ENCODE assay signal across 23 mouse cellular contexts in the genomic region with DNA sequence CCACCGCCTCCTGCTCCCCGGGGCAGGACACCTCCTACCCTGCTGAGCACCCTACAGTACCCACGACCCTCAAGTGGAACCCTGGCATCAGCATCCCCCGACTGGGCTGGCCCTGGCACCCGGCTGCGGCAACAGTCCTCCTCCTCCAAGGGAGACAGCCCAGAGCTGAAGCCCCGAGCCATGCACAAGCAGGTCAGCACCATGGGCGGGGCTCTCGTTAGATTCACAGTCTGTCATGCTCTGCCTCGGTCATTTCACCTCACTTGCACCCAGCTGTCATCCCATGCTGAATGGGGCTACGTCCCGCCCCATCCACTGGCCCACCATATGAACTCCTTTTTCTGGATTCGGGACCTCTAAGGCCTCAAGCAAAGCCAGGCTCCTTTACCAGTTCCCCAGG.
A peak's percentile ranks its signal among the peaks of the same experiment; 100 is the strongest.
DNase-seq lines count a peak whose midpoint lies in the region; ATAC-seq and TF ChIP-seq lines count a peak whose summit lies in the region.
"Had no signal": no experiment of that assay in that cellular context is flagged by ENCODE, and none has a peak within 500 bp of the region (broad histone marks: within the 10 kb centered on the region; RNA-seq: fewer than 3 reads in every experiment).

No protein-coding gene starts in this region.

- no peaks in the 10 kb centered on the region for H3K9me3 ChIP-seq in forebrain, embryonic 12.5 days
- H3K9me3 ChIP-seq in forebrain, embryonic 13.5 days (replicated peaks): no peaks in the 10 kb centered on the region
- H3K9me3 ChIP-seq in hindbrain, postnatal 0 days (ENCODE audit: low read length): no peaks in the 10 kb centered on the region
- H3K9me3 ChIP-seq in hindbrain, embryonic 13.5 days: no peaks in the 10 kb centered on the region
- H3K9me3 ChIP-seq in midbrain, embryonic 16.5 days (replicated peaks; ENCODE audit: control insufficient read depth, low read length, poor library complexity, severe bottlenecking): no peaks in the 10 kb centered on the region
- H3K9me3 ChIP-seq in midbrain, embryonic 13.5 days: no peaks in the 10 kb centered on the region
- H3K9me3 ChIP-seq: hindbrain, embryonic 10.5 days; limb, embryonic 10.5 days; limb, embryonic 15.5 days; liver, embryonic 13.5 days; megakaryocyte, embryonic 14.5 days; neural tube, embryonic 13.5 days had no signal

- H3K9ac ChIP-seq in forebrain, embryonic 12.5 days: no peak overlapping the region
- no peak overlapping the region for H3K9ac ChIP-seq in forebrain, embryonic 13.5 days
- H3K9ac ChIP-seq in hindbrain, postnatal 0 days (replicated peaks; ENCODE audit: low read length): no peak overlapping the region
- no peak overlapping the region for H3K9ac ChIP-seq in hindbrain, embryonic 13.5 days
- H3K9ac ChIP-seq in midbrain, embryonic 16.5 days (ENCODE audit: low read depth, low read length): no peak overlapping the region
- no peak overlapping the region for H3K9ac ChIP-seq in midbrain, embryonic 13.5 days (replicated peaks)
- H3K9ac ChIP-seq: limb, embryonic 15.5 days; liver, embryonic 13.5 days; neural tube, embryonic 13.5 days had no signal

- 94% methylated on average over 13 of the region's 13 CpGs for WGBS in forebrain, embryonic 12.5 days
- WGBS in forebrain, embryonic 13.5 days: 89% methylated on average over 13 of the region's 13 CpGs
- WGBS in hindbrain, postnatal 0 days: 72% methylated on average over 13 of the region's 13 CpGs
- WGBS in hindbrain, embryonic 13.5 days: 91% methylated on average over 13 of the region's 13 CpGs
- WGBS in midbrain, embryonic 16.5 days: 87% methylated on average over 13 of the region's 13 CpGs
- WGBS in midbrain, embryonic 13.5 days: 92% methylated on average over 13 of the region's 13 CpGs

- no peak overlapping the region for H3K27ac ChIP-seq in forebrain, embryonic 12.5 days
- H3K27ac ChIP-seq in forebrain, embryonic 13.5 days: no peak overlapping the region
- H3K27ac ChIP-seq in hindbrain, postnatal 0 days: 0 out of 2 replicates have a peak overlapping the region, but pooled peaks have one; percentile 7
- no peak overlapping the region for H3K27ac ChIP-seq in hindbrain, embryonic 13.5 days
- H3K27ac ChIP-seq in midbrain, embryonic 16.5 days (ENCODE audit: low read length): no peak overlapping the region
- H3K27ac ChIP-seq in midbrain, embryonic 13.5 days: no peak overlapping the region
- H3K27ac ChIP-seq: hindbrain, embryonic 10.5 days; limb, embryonic 10.5 days; limb, embryonic 15.5 days; liver, embryonic 13.5 days; neural tube, embryonic 13.5 days; stomach, postnatal 0 days had no signal

- DNase-seq in hindbrain, postnatal 0 days (ENCODE audit: low spot score): no peak
- no peak for DNase-seq in adrenal gland, adult (ENCODE audit: inconsistent age in 2 of 2, low spot score in 1 of 2)
- DNase-seq: B cell, adult 2 months; liver, embryonic 13.5 days; lung, adult 18-20 months; lung, postnatal 4 days; thymus, adult 2 months; thymus, postnatal 4 days had no signal

- peaks cover 83% of the 10 kb centered on the region for H3K36me3 ChIP-seq in forebrain, embryonic 12.5 days (replicated peaks)
- H3K36me3 ChIP-seq in forebrain, embryonic 13.5 days (ENCODE audit: poor library complexity, severe bottlenecking): peaks cover 93% of the 10 kb centered on the region
- peaks cover 50% of the 10 kb centered on the region for H3K36me3 ChIP-seq in hindbrain, postnatal 0 days (ENCODE audit: insufficient read depth, low read length)
- peaks cover 92% of the 10 kb centered on the region for H3K36me3 ChIP-seq in hindbrain, embryonic 13.5 days
- H3K36me3 ChIP-seq in midbrain, embryonic 16.5 days (ENCODE audit: control insufficient read depth, insufficient read depth, low read length): peaks cover 42% of the 10 kb centered on the region
- peaks cover 89% of the 10 kb centered on the region for H3K36me3 ChIP-seq in midbrain, embryonic 13.5 days

- H3K27me3 ChIP-seq in forebrain, embryonic 12.5 days: no peaks in the 10 kb centered on the region
- no peaks in the 10 kb centered on the region for H3K27me3 ChIP-seq in forebrain, embryonic 13.5 days
- H3K27me3 ChIP-seq in hindbrain, postnatal 0 days (ENCODE audit: insufficient read depth, low read length): no peaks in the 10 kb centered on the region
- H3K27me3 ChIP-seq in hindbrain, embryonic 13.5 days: no peaks in the 10 kb centered on the region
- no peaks in the 10 kb centered on the region for H3K27me3 ChIP-seq in midbrain, embryonic 16.5 days (ENCODE audit: control insufficient read depth, insufficient read depth, low read depth, low read length)
- H3K27me3 ChIP-seq in midbrain, embryonic 13.5 days: no peaks in the 10 kb centered on the region
- H3K27me3 ChIP-seq: limb, embryonic 15.5 days; liver, embryonic 13.5 days; neural tube, embryonic 13.5 days had no signal

- no peak for TF ChIP-seq CTCF in hindbrain, postnatal 0 days (IDR thresholded peaks at IDR 0.05; ENCODE audit: low read depth)

- no peaks in the 10 kb centered on the region for H3K4me1 ChIP-seq in forebrain, embryonic 12.5 days
- H3K4me1 ChIP-seq in forebrain, embryonic 13.5 days: peaks cover 8% of the 10 kb centered on the region
- H3K4me1 ChIP-seq in hindbrain, postnatal 0 days (ENCODE audit: insufficient read depth, low read length): no peaks in the 10 kb centered on the region; the same call in 1 of the 2 replicates
- H3K4me1 ChIP-seq in hindbrain, embryonic 13.5 days (replicated peaks): peaks cover 6% of the 10 kb centered on the region
- no peaks in the 10 kb centered on the region for H3K4me1 ChIP-seq in midbrain, embryonic 16.5 days (ENCODE audit: control insufficient read depth, insufficient read depth, low read length)
- H3K4me1 ChIP-seq in midbrain, embryonic 13.5 days (replicated peaks): no peaks in the 10 kb centered on the region
- H3K4me1 ChIP-seq: hindbrain, embryonic 10.5 days; limb, embryonic 10.5 days; limb, embryonic 15.5 days had no signal

- 0 out of 2 replicates have a peak, but pooled peaks have one; percentile 28 for ATAC-seq in forebrain, embryonic 12.5 days (ENCODE audit: low FRiP score)
- ATAC-seq in forebrain, embryonic 13.5 days: no peak
- ATAC-seq in hindbrain, postnatal 0 days: peak; percentile 31
- ATAC-seq in hindbrain, embryonic 13.5 days (ENCODE audit: low FRiP score): no peak
- 0 out of 2 replicates have a peak, but pooled peaks have one; percentile 29 for ATAC-seq in midbrain, embryonic 16.5 days
- ATAC-seq in midbrain, embryonic 13.5 days: no peak; the same call in 1 of the 2 replicates
- ATAC-seq: forebrain, embryonic 14.5 days; intestine, postnatal 0 days; lung, postnatal 0 days had no signal

- H3K4me2 ChIP-seq in forebrain, embryonic 12.5 days: no peak overlapping the region
- no peak overlapping the region for H3K4me2 ChIP-seq in forebrain, embryonic 13.5 days
- H3K4me2 ChIP-seq in hindbrain, postnatal 0 days (ENCODE audit: low read depth, low read length): no peak overlapping the region
- H3K4me2 ChIP-seq in hindbrain, embryonic 13.5 days: no peak overlapping the region
- no peak overlapping the region for H3K4me2 ChIP-seq in midbrain, embryonic 16.5 days (ENCODE audit: low read length)
- H3K4me2 ChIP-seq in midbrain, embryonic 13.5 days (replicated peaks): no peak overlapping the region
- H3K4me2 ChIP-seq: limb, embryonic 15.5 days; liver, embryonic 13.5 days; neural tube, embryonic 13.5 days had no signal

- no peak overlapping the region for H3K4me3 ChIP-seq in forebrain, embryonic 12.5 days (replicated peaks)
- H3K4me3 ChIP-seq in forebrain, embryonic 13.5 days: no peak overlapping the region
- H3K4me3 ChIP-seq in hindbrain, postnatal 0 days (ENCODE audit: low read length): no peak overlapping the region
- H3K4me3 ChIP-seq in hindbrain, embryonic 13.5 days: no peak overlapping the region
- no peak overlapping the region for H3K4me3 ChIP-seq in midbrain, embryonic 16.5 days (ENCODE audit: low read depth, low read length)
- no peak overlapping the region for H3K4me3 ChIP-seq in midbrain, embryonic 13.5 days (replicated peaks)
- H3K4me3 ChIP-seq: erythroblast, embryonic 14.5 days; hindbrain, embryonic 10.5 days; limb, embryonic 10.5 days; limb, embryonic 15.5 days; liver, embryonic 13.5 days; megakaryocyte, embryonic 14.5 days; neural tube, embryonic 13.5 days had no signal

Comparison
In these comparisons a context has a peak if more than half of its experiments do, and no peak if none do; other contexts are left out.
1. ATAC-seq: peak in forebrain, embryonic 12.5 days (single experiment), hindbrain, postnatal 0 days (single experiment) and midbrain, embryonic 16.5 days (single experiment); none in forebrain, embryonic 13.5 days (single experiment), hindbrain, embryonic 13.5 days (single experiment) and midbrain, embryonic 13.5 days (single experiment).